Mouse (Mus musculus) lung, postnatal 0 days (tissue): ENCODE measurements at regions not wholly inside any gene's neighbourhood (a gene's known extent, or its start where the extent isn't known, plus 50 kb on each side); places are given as distances from the start of the nearest gene placed in this dataset.

Experiments
- CTCF ChIP-seq: IDR thresholded peaks from 2 replicates; pipeline ENCODE4 v1.5.1; 2016; ENCODE audit warnings: antibody characterized with exemption, mild to moderate bottlenecking
- EP300 ChIP-seq: IDR thresholded peaks from 2 replicates; pipeline ENCODE4 v1.6.1; 2016; ENCODE audit warnings: antibody characterized with exemption, mild to moderate bottlenecking, control low read depth

- no peak for TF ChIP-seq CTCF
- TF ChIP-seq EP300: no peak
Observed at GRCm38 (mm10) chr14:80232066-80232465, 248.2 kb downstream of the Olfm4 start.
